Mouse (Mus musculus) kidney, adult 2 months (tissue): ENCODE results near the gene Ybx1. TPM values are rescaled to one million over a fixed set of nuclear protein-coding genes. Genes with fewer than 3 reads are reported as not detected.

Experiments
- DNase-seq: peaks from one replicate; pipeline ENCODE4 v3.0.0; 2021
- H3K27ac ChIP-seq: fragments of 200-500 bp; 2 replicates; pipeline ENCODE4 v1.5.1; 2012; ENCODE audit warnings: low read depth, low read length, control low read depth, inconsistent platforms; ENCODE audit not compliant: insufficient read depth
- H3K27me3 ChIP-seq: fragments of 200-500 bp; replicated peaks from 2 replicates; pipeline ENCODE4 v1.6.1; 2012; ENCODE audit warnings: mild to moderate bottlenecking, moderate library complexity, low read length, inconsistent platforms; ENCODE audit not compliant: control insufficient read depth, insufficient read depth
- H3K36me3 ChIP-seq: fragments of 200-500 bp; 2 replicates; pipeline ENCODE4 v1.6.1; 2012; ENCODE audit warnings: mild to moderate bottlenecking, moderate library complexity, low read length, inconsistent platforms; ENCODE audit not compliant: control insufficient read depth, insufficient read depth
- H3K4me1 ChIP-seq: fragments of 200-500 bp; 2 replicates; pipeline ENCODE4 v1.6.1; 2011; ENCODE audit warnings: low read length; ENCODE audit not compliant: control insufficient read depth, insufficient read depth
- H3K4me3 ChIP-seq: fragments of 200-500 bp; 2 replicates; pipeline ENCODE4 v1.5.1; 2011; ENCODE audit warnings: mild to moderate bottlenecking, low read depth, low read length, control low read depth; ENCODE audit not compliant: insufficient read depth
- CTCF ChIP-seq: fragments of 200-500 bp; conservative IDR thresholded peaks from 2 replicates; pipeline ENCODE4 v1.5.1; 2011; ENCODE audit warnings: low read depth, mild to moderate bottlenecking, control low read depth, low read length, moderate library complexity, mixed read lengths; ENCODE audit not compliant: insufficient read depth, insufficient read length
- POLR2A ChIP-seq: fragments of 200-500 bp; IDR thresholded peaks from one replicate; pipeline ENCODE4 v1.6.1; 2011; ENCODE audit warnings: low read depth, low read length, control low read depth
- whole genome bisulfite sequencing: fragments of 180-500 bp; shearing (Covaris S2); methylation state at CpG from one replicate; pipeline ENCODE4 v1.1.7; 2018; 5-methylcytosine and 5-hydroxymethylcytosine counted together
- polyA plus RNA-seq: library from polyadenylated mRNA; depleted of rRNA; stranded (reverse); fragments of >200 nt; gene quantifications from 2 replicates; pipeline ENCODE4 v1.2.3, GENCODE M21; 2012

The Ybx1 gene
- polyA plus RNA-seq, 1 experiment: 242 TPM

DNA sequence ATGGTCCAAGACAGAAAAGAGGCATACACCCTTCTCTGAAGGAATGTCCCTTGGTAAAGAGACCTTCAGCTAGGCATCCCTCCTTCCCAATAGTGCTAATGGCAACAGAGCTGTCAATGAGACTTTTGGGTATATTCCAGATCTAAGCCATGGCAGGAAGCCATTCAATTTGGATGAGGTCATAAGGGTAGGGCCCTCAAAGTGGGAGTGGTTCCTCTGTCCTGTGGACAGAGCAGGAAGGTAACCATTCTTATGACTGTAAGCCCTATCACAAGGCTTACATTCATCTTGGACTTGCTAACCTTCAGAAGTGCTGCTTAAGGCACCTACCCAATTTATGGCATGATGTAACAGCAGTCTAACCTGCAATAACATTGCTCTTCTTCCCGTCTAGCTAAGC lies 19.8 kb downstream of the Ybx1 start:
- peak; percentile 58 for DNase-seq
- Histone ChIP-seq H3K27ac (peak overlapping the region; percentile 65), H3K4me1 (no peaks in the 10 kb centered on the region), H3K36me3 (peaks cover 13% of the 10 kb centered on the region), H3K4me3 (no peak overlapping the region), H3K27me3 (no peaks in the 10 kb centered on the region)
- TF ChIP-seq POLR2A (no peak), CTCF (no peak)
- 72% methylated on average over 1 of the region's 1 CpGs for WGBS

DNA sequence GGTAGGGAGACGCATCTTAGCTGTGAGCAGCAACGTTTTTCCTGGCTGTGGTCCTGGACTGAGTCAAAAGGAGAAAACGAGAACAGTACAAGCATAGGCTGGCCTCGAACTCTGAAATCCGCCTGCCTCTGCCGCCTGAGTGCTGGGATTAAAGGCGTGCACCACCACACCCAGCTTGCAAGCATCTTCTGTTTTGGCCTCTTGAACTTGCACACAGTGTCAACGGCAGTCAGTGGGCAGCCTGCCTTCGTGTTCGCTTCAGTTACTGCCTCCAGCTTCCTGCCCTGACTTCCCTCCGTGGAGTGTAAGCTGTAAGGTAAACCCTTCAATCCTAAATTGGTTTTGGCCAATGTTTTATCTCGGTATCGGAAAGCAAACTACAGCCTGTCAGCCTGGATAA lies 27.8 kb downstream of the Ybx1 start:
- Histone ChIP-seq H3K27ac (no peak overlapping the region), H3K36me3 (no peaks in the 10 kb centered on the region), H3K4me1 (no peaks in the 10 kb centered on the region), H3K27me3 (no peaks in the 10 kb centered on the region), H3K4me3 (no peak overlapping the region)
- TF ChIP-seq CTCF (no peak), POLR2A (no peak)
- DNase-seq: no peak
- 57% methylated on average over 13 of the region's 13 CpGs for WGBS

DNA sequence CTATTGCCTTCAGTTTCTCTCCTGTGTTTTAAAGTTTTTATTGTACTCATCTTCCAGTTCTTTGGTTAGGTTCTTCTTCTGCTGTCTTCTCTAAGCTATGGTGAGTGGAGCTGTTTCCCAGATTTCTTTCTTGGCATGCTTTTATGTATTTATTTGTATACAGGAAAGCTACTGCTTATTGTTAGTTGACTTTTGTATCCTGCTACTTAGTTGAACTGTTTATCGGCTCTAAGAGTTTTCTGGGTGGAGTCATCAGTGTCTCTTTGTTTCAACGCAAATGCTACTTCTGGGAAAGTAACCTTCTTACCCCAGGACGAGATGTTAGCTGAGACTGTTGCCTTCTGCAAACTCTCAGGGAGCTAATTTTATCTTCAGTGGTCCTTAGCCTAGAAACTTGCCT lies 30.9 kb downstream of the Ybx1 start:
- no peak for DNase-seq
- H3K4me3 ChIP-seq: no peak overlapping the region
- H3K36me3 ChIP-seq: no peaks in the 10 kb centered on the region
- TF ChIP-seq CTCF (no peak), POLR2A (no peak)
- H3K27me3 ChIP-seq: no peaks in the 10 kb centered on the region
- no peak overlapping the region for H3K27ac ChIP-seq
- H3K4me1 ChIP-seq: peaks cover 4% of the 10 kb centered on the region; the same call in 1 of the 2 replicates
- WGBS: 66% methylated on average over 3 of the region's 3 CpGs

DNA sequence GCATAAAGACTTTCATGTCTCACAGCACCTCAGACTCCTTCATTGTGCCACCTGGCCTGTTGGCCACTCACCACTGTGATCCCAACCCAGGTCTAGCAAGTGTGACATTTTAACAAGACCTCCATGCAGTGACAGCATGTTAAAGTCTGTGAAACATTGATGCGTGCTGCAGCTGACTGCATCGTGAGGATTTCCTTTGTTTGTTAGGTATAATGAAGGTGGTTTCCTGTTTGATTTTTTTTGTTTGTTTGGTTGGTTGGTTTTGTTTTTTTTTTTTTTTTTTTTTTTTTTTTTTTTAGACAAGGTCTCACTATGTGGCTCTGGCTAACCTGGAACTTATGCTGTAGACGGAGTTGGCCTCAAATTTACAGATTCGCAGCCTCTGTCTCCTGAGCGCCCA lies 31.9 kb downstream of the Ybx1 start:
- TF ChIP-seq POLR2A: no peak
- no peak for TF ChIP-seq CTCF
- DNase-seq: no peak
- H3K27ac ChIP-seq: no peak overlapping the region
- WGBS: 79% methylated on average over 5 of the region's 5 CpGs
- no peaks in the 10 kb centered on the region for H3K27me3 ChIP-seq
- no peak overlapping the region for H3K4me3 ChIP-seq
- no peaks in the 10 kb centered on the region for H3K36me3 ChIP-seq
- peaks cover 4% of the 10 kb centered on the region; the same call in 1 of the 2 replicates for H3K4me1 ChIP-seq

DNA sequence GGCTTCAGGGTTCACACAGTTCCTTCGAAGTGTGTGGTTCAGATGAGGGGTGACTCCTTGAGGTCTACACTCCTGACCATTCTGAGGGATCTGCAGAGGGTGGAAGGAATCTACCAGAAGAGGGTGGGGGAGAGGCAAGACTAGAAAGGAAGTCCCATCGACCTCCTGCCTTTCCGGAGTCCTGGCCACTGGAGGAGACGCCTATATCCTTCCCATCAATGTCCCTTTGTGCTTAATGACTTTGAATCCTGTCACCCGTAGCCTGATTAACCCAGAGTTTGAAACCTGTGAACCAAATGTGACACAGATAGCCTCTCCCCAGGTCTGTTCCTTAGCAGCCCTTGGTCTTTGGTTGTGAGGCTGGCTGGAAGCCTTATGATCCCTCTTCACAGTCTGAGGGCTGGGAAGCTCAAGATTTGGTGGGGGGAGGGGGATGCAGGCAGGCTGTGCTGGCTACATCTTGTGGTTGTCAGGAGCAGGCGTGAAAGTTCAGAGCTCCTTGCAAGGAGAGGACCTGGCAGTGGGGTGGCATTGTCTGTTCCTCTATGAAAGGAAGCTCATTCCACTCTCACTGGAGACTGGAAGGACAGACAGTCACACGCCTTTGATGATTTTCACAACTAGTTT lies 33.2 kb downstream of the Ybx1 start:
- no peaks in the 10 kb centered on the region for H3K36me3 ChIP-seq
- peaks cover 4% of the 10 kb centered on the region; the same call in 1 of the 2 replicates for H3K4me1 ChIP-seq
- no peak overlapping the region for H3K27ac ChIP-seq
- WGBS: 37% methylated on average over 7 of the region's 7 CpGs
- no peaks in the 10 kb centered on the region for H3K27me3 ChIP-seq
- DNase-seq: no peak
- H3K4me3 ChIP-seq: no peak overlapping the region
- TF ChIP-seq POLR2A: no peak
- no peak for TF ChIP-seq CTCF

DNA sequence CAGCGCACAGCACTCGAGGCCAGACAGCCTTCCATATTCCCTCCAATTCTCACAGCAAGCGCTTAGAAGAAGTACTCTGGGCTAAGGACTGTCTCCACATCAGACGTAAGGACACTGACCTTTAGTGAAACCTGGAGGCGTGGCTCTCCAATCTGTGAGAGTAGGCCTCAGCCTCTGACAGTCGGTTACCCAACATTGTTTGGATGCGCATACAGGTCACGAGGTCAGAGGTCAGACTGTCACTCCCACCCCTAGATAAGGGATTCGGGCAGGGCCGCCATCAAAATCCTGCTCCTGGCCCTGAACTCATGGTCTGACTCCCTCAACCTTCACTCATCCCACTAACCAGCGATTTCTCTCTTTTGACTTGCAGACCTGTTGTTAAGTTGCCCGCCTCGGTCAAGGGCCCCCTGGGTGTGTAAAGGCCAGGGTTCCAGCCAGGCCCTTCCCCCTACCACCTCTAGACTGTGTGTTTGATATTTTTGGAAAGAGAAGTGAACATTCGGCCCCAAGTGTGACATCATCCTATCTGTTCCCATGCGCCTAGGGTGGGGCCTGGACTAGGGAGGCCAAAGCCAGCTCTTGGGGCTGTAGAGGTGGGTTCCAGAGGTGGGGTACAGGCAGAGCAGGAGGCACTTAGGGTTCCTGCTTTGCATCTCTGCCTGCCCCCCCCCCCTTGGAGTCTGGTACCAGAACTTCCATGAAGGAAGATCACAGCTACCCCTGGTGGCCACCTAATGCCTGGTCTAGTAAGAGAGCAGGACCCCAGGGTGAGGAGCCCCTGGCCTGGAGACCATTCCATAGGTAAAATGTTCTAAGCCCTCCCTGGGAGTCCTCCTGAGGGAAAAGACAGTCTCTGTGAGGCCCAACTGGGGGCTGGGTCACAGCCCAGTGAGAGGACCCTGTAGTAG lies 34.8 kb downstream of the Ybx1 start:
- TF ChIP-seq POLR2A (no peak), CTCF (no peak)
- Histone ChIP-seq H3K4me1 (peaks cover 4% of the 10 kb centered on the region; the same call in 1 of the 2 replicates), H3K4me3 (no peak overlapping the region), H3K27me3 (no peaks in the 10 kb centered on the region), H3K27ac (no peak overlapping the region), H3K36me3 (no peaks in the 10 kb centered on the region)
- no peak for DNase-seq
- WGBS: 87% methylated on average over 15 of the region's 15 CpGs

DNA sequence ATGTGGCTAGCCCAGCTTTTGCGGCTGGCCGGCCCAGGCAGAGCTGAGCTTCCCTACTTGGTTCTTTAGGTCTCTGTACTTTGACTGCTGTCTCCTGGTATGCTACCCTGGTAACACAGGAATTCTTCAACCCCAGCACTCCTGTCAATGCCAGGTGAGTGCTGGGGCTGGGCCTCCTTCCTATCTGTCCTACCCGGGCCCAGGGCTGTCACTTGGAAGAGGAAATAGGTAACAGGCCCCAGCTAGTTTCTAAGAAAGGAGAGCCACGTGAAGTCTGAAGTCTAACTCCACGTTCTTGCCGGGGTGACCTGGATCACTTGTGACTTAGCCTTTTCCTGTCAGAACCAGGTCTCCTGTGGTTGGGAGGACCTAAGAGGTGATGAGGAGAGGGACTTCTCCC lies 37.3 kb downstream of the Ybx1 start:
- peak; percentile 76 for DNase-seq
- H3K27me3 ChIP-seq: no peaks in the 10 kb centered on the region
- H3K4me3 ChIP-seq: peak overlapping the region; percentile 55
- WGBS: 53% methylated on average over 6 of the region's 6 CpGs
- H3K4me1 ChIP-seq: peaks cover 4% of the 10 kb centered on the region; the same call in 1 of the 2 replicates
- H3K27ac ChIP-seq: 0 out of 2 replicates have a peak overlapping the region, but pooled peaks have one; percentile 24
- no peaks in the 10 kb centered on the region for H3K36me3 ChIP-seq
- TF ChIP-seq POLR2A: no peak
- no peak for TF ChIP-seq CTCF
